Mouse (Mus musculus) CH12.LX (cell line): ENCODE data around the gene Agmat. TPM values are rescaled to one million over a fixed set of nuclear protein-coding genes. Genes with fewer than 3 reads are reported as not detected.

Experiments used
- DNase-seq: peaks from one replicate; pipeline ENCODE4 v3.0.0-alpha.2; 2013; ENCODE audit errors: extremely low read depth
- H3K27ac ChIP-seq: 2 replicates; pipeline ENCODE4 v1.5.1; 2012; ENCODE audit warnings: low read depth, mild to moderate bottlenecking, control low read depth, moderate library complexity; ENCODE audit not compliant: insufficient read depth
- H3K27me3 ChIP-seq: replicated peaks from 2 replicates; pipeline ENCODE3; 2012; ENCODE audit warnings: inconsistent platforms
- H3K36me3 ChIP-seq, 2 experiments: replicated peaks in 1 of 2; 2 replicates each; pipeline versions ENCODE3 to v1.6.1; 2012; ENCODE audit warnings: inconsistent platforms in 1 of 2, low read length in 1 of 2, mild to moderate bottlenecking in 1 of 2, mixed read lengths in 1 of 2, moderate library complexity in 1 of 2; ENCODE audit not compliant: control insufficient read depth in 1 of 2, insufficient read depth in 1 of 2
- H3K4me1 ChIP-seq, 2 experiments: 2 replicates each; pipeline ENCODE4 v1.6.1; 2012; ENCODE audit warnings: inconsistent platforms in 1 of 2, moderate library complexity in 1 of 2; ENCODE audit not compliant: insufficient read depth in 2 of 2, control insufficient read depth in 1 of 2
- H3K4me2 ChIP-seq: 2 replicates; pipeline ENCODE4 v1.6.1; 2012; ENCODE audit warnings: low read depth, mild to moderate bottlenecking, control low read depth; ENCODE audit not compliant: poor library complexity, insufficient read depth, severe bottlenecking
- H3K4me3 ChIP-seq, 3 experiments: fragments of 150-350 bp in 1 of 3; sonication (generic) in 1 of 3; replicated peaks in 1 of 3; 2 replicates each; pipeline versions ENCODE3 to v1.5.1; 2011 to 2012; ENCODE audit warnings: low read depth in 2 of 3, low read length in 2 of 3, mild to moderate bottlenecking in 2 of 3, moderate library complexity in 2 of 3, control low read depth in 1 of 3, improper control_type of control experiment in 1 of 3, inconsistent platforms in 1 of 3, mixed read lengths in 1 of 3; ENCODE audit not compliant: poor library complexity in 1 of 3
- H3K79me2 ChIP-seq: replicated peaks from 2 replicates; pipeline ENCODE4 v1.6.1; 2012; ENCODE audit warnings: mild to moderate bottlenecking, moderate library complexity; ENCODE audit not compliant: control insufficient read depth, poor library complexity, insufficient read depth, severe bottlenecking; ENCODE audit errors: extremely low read depth
- H3K9ac ChIP-seq: 2 replicates; pipeline ENCODE4 v1.6.1; 2012; ENCODE audit warnings: low read depth, mild to moderate bottlenecking, control low read depth, moderate library complexity; ENCODE audit not compliant: insufficient read depth
- H3K9me3 ChIP-seq: replicated peaks from 2 replicates; pipeline ENCODE3; 2012; ENCODE audit warnings: low read length, inconsistent platforms, mixed read lengths
- BHLHE40 ChIP-seq: IDR thresholded peaks from 2 replicates; pipeline ENCODE4 v1.6.1; 2011; ENCODE audit warnings: mild to moderate bottlenecking, low read depth, low read length, improper control_type of control experiment
- CHD1 ChIP-seq: IDR thresholded peaks from 2 replicates; pipeline ENCODE4 v1.6.1; 2012; ENCODE audit warnings: low read depth, low read length, improper control_type of control experiment, inconsistent platforms
- E2F4 ChIP-seq: IDR thresholded peaks from 2 replicates; pipeline ENCODE4 v1.6.1; 2011; ENCODE audit warnings: low read depth, low read length, improper control_type of control experiment; ENCODE audit not compliant: insufficient replicate concordance
- ETS1 ChIP-seq: conservative IDR thresholded peaks from 2 replicates; pipeline ENCODE4 v1.6.1; 2012; ENCODE audit warnings: low read depth, mild to moderate bottlenecking, inconsistent platforms, low read length, improper control_type of control experiment, moderate library complexity
- GABPA ChIP-seq: IDR thresholded peaks from 2 replicates; pipeline ENCODE4 v1.6.1; 2012; ENCODE audit warnings: low read depth, low read length, improper control_type of control experiment, inconsistent platforms; ENCODE audit not compliant: insufficient replicate concordance
- JUN ChIP-seq: IDR thresholded peaks from 2 replicates; pipeline ENCODE4 v1.6.1; 2011; ENCODE audit warnings: low read depth, mild to moderate bottlenecking, low read length, improper control_type of control experiment, moderate library complexity; ENCODE audit not compliant: insufficient read depth
- KAT2A ChIP-seq: IDR thresholded peaks from 2 replicates; pipeline ENCODE4 v1.6.1; 2012; ENCODE audit warnings: low read length, improper control_type of control experiment, inconsistent platforms; ENCODE audit not compliant: insufficient replicate concordance
- MAX ChIP-seq: IDR thresholded peaks from 2 replicates; pipeline ENCODE4 v1.6.1; 2011; ENCODE audit warnings: low read length, improper control_type of control experiment
- NELFE ChIP-seq: IDR thresholded peaks from 2 replicates; pipeline ENCODE4 v1.6.1; 2011; ENCODE audit warnings: low read depth, low read length, improper control_type of control experiment
- PAX5 ChIP-seq: IDR thresholded peaks from 2 replicates; pipeline ENCODE4 v1.6.1; 2012; ENCODE audit warnings: low read length, inconsistent platforms, mixed read lengths
- RAD21 ChIP-seq: IDR thresholded peaks from 2 replicates; pipeline ENCODE4 v1.6.1; 2011; ENCODE audit warnings: low read depth, mild to moderate bottlenecking, low read length, improper control_type of control experiment, moderate library complexity
- SIN3A ChIP-seq: IDR thresholded peaks from 2 replicates; pipeline ENCODE4 v1.6.1; 2012; ENCODE audit warnings: low read length, improper control_type of control experiment, inconsistent platforms
- SMC3 ChIP-seq: IDR thresholded peaks from 2 replicates; pipeline ENCODE4 v1.6.1; 2011; ENCODE audit warnings: low read depth, low read length, improper control_type of control experiment
- TCF12 ChIP-seq: IDR thresholded peaks from 2 replicates; pipeline ENCODE4 v1.6.1; 2014; ENCODE audit warnings: low read depth, mild to moderate bottlenecking, inconsistent platforms, low read length, improper control_type of control experiment
- ZC3H11A ChIP-seq: IDR thresholded peaks from 2 replicates; pipeline ENCODE4 v1.6.1; 2012; ENCODE audit warnings: low read depth, mild to moderate bottlenecking, inconsistent platforms, low read length, improper control_type of control experiment
- ZKSCAN1 ChIP-seq: IDR thresholded peaks from 2 replicates; pipeline ENCODE4 v1.6.1; 2012; ENCODE audit warnings: low read depth, inconsistent platforms, low read length, improper control_type of control experiment, borderline replicate concordance
- ZNF384 ChIP-seq: IDR thresholded peaks from 2 replicates; pipeline ENCODE4 v1.6.1; 2012; ENCODE audit warnings: low read depth, low read length, improper control_type of control experiment, inconsistent platforms
- dilution Hi-C: fragments of 300-500 bp; cut with MboI; formaldehyde crosslinking; loops from 2 replicates; pipeline ENCODE4 v1.14.3; 2020; ENCODE audit warnings: low sequenced_read_pairs; ENCODE audit not compliant: extremely low pct_unique_long_range_greater_than_20kb, extremely low pct_ligation_motif_present
- in situ Hi-C: fragments of 300-500 bp; cut with MboI; formaldehyde crosslinking; loops from 3 replicates; pipeline ENCODE4 v1.14.3; 2019; ENCODE audit warnings: low sequenced_read_pairs, low pct_ligation_motif_present, low pct_unique_long_range_greater_than_20kb, mixed read lengths
- polyA plus RNA-seq: library from polyadenylated mRNA; unstranded; fragments of >175 nt; gene quantifications from 2 replicates; pipeline ENCODE4 v1.2.1, GENCODE M21; 2012; ENCODE audit warnings: low read depth; ENCODE audit not compliant: insufficient read length
- total RNA-seq, 2 experiments: library from RNA; depleted of rRNA; stranded (reverse); fragments of 300-350 nt in 1 of 2; fragments of >200 nt in 1 of 2; gene quantifications; 2 replicates each; pipeline ENCODE4 v1.2.3; 2012 to 2014

Agmat gene
- total and polyA plus RNA-seq, 3 experiments, result not detected

- Histone ChIP-seq H3K9me3 (peaks cover 3% of the 10 kb centered on the region), H3K79me2 (no peaks in the 10 kb centered on the region), H3K4me3 (no peak overlapping the region)
- no peak for DNase-seq
- TF ChIP-seq TCF12 (no peak), BHLHE40 (no peak), JUN (no peak), SMC3 (no peak), KAT2A (no peak), CHD1 (no peak), SIN3A (no peak), ZKSCAN1 (no peak), ZNF384 (no peak), PAX5 (no peak)
- TF ChIP-seq, all 38 proteins: peak for 0
- H3K4me1 ChIP-seq, result peaks cover 0 to 4% of the 10 kb centered on the region in 2 experiments; a peak in 1 of 4 replicates
- no peaks in the 10 kb centered on the region for H3K27me3 ChIP-seq
- H3K36me3 ChIP-seq, result no peaks in the 10 kb centered on the region
- no peak overlapping the region for H3K4me2 ChIP-seq
- no peak overlapping the region for H3K27ac ChIP-seq
- dilution Hi-C loops, result no loop called here
- in situ Hi-C loops, result no loop called here
- no peak overlapping the region for H3K9ac ChIP-seq
Measured at GRCm38 (mm10) chr4:141750826-141751225, 4.4 kb downstream of the Agmat start.

- no peak overlapping the region for H3K4me3 ChIP-seq
Measured at GRCm38 (mm10) chr4:141751419-141752075, 5.1 kb downstream of the Agmat start.

GRCm38 (mm10) chr4:141752076-141752421 is 5.6 kb downstream of the Agmat start:
- Histone ChIP-seq H3K27ac (no peak overlapping the region), H3K9me3 (peaks cover 3% of the 10 kb centered on the region), H3K9ac (no peak overlapping the region), H3K36me3 (no peaks in the 10 kb centered on the region), H3K4me2 (no peak overlapping the region), H3K27me3 (no peaks in the 10 kb centered on the region), H3K79me2 (no peaks in the 10 kb centered on the region), H3K4me1 (peaks cover 0 to 4% of the 10 kb centered on the region in 2 experiments; a peak in 1 of 4 replicates), H3K4me3 (no peak overlapping the region)
- TF ChIP-seq MAX, result no peak
- dilution Hi-C loops, result no loop called here
- in situ Hi-C loops, result no loop called here
- DNase-seq, result no peak

More at GRCm38 (mm10) chr4:141751419-141752075, 5.1 kb downstream of the Agmat start:
- H3K9ac ChIP-seq, result no peak overlapping the region
- peaks cover 3% of the 10 kb centered on the region for H3K9me3 ChIP-seq
- dilution Hi-C loops, result no loop called here
- no peaks in the 10 kb centered on the region for H3K36me3 ChIP-seq
- H3K4me1 ChIP-seq, result peaks cover 0 to 4% of the 10 kb centered on the region in 2 experiments; a peak in 1 of 4 replicates
- no peak overlapping the region for H3K4me2 ChIP-seq
- H3K27ac ChIP-seq, result no peak overlapping the region
- H3K27me3 ChIP-seq, result no peaks in the 10 kb centered on the region
- no peaks in the 10 kb centered on the region for H3K79me2 ChIP-seq
- no peak for DNase-seq
- TF ChIP-seq NELFE (no peak), GABPA (no peak), ETS1 (no peak), E2F4 (no peak), ZC3H11A (no peak), BHLHE40 (no peak), RAD21 (no peak)
- in situ Hi-C loops, result no loop called here
